Mouse (Mus musculus) megakaryocyte progenitor cell, adult 5-6 weeks (primary cell): ENCODE data around the gene Gm20696. TPM values are rescaled to one million over a fixed set of nuclear protein-coding genes. Genes with fewer than 3 reads are reported as not detected.

Source experiments
- ATAC-seq: replicated peaks from 2 replicates; pipeline ENCODE4 v1.8.0; 2016; ENCODE audit warnings: mild to moderate bottlenecking, moderate TSS enrichment, inconsistent platforms; ENCODE audit not compliant: poor library complexity
- total RNA-seq, 2 experiments: library from RNA; stranded (forward) in 1 of 2; stranded (reverse) in 1 of 2; fragments of 157-497, 149-512 nt in 1 of 2; fragments of 200-1000 nt in 1 of 2; gene quantifications; 2 replicates each; pipeline versions ENCODE4 v1.2.3 to v1.2.4; 2015 to 2017

Gm20696 gene
- total RNA-seq, 2 experiments from 2014 or later: 2.7 to 11.8 TPM

GRCm38 (mm10) chr6:99521641-99522358 lies 144.8 kb downstream of the Gm20696 start:
- peak; percentile 15 for ATAC-seq

GRCm38 (mm10) chr6:99521038-99521640 lies 145.5 kb downstream of the Gm20696 start:
- peak; percentile 10 for ATAC-seq

GRCm38 (mm10) chr6:99520676-99521037 lies 145.9 kb downstream of the Gm20696 start:
- ATAC-seq: no peak

GRCm38 (mm10) chr6:99519806-99520675 lies 146.6 kb downstream of the Gm20696 start:
- ATAC-seq: no peak

GRCm38 (mm10) chr6:99519052-99519451 lies 147.5 kb downstream of the Gm20696 start:
- no peak for ATAC-seq

- no peak for ATAC-seq
Measured at GRCm38 (mm10) chr6:99515667-99516199, 150.9 kb downstream of the Gm20696 start.

- ATAC-seq: no peak
Measured at GRCm38 (mm10) chr6:99511862-99512261, 154.7 kb downstream of the Gm20696 start.

- no peak for ATAC-seq
Measured at GRCm38 (mm10) chr6:99509189-99509592, 157.4 kb downstream of the Gm20696 start.

- no peak for ATAC-seq
Measured at GRCm38 (mm10) chr6:99506816-99507215, 159.8 kb downstream of the Gm20696 start.

- no peak for ATAC-seq
Measured at GRCm38 (mm10) chr6:99503741-99504140, 162.9 kb downstream of the Gm20696 start.

GRCm38 (mm10) chr6:99502727-99503126 lies 163.9 kb downstream of the Gm20696 start:
- no peak for ATAC-seq

- ATAC-seq: peak; percentile 56
Measured at GRCm38 (mm10) chr6:99502314-99502713, 164.3 kb downstream of the Gm20696 start.

GRCm38 (mm10) chr6:99500570-99501270 lies 165.9 kb downstream of the Gm20696 start:
- ATAC-seq: no peak

GRCm38 (mm10) chr6:99498082-99498481 lies 168.5 kb downstream of the Gm20696 start:
- no peak for ATAC-seq

GRCm38 (mm10) chr6:99496114-99496513 lies 170.5 kb downstream of the Gm20696 start:
- ATAC-seq: no peak

GRCm38 (mm10) chr6:99492937-99493336 lies 173.7 kb downstream of the Gm20696 start:
- ATAC-seq: no peak

GRCm38 (mm10) chr6:99491979-99492544 lies 174.5 kb downstream of the Gm20696 start:
- no peak for ATAC-seq

- ATAC-seq: no peak
Measured at GRCm38 (mm10) chr6:99491146-99491545, 175.5 kb downstream of the Gm20696 start.

GRCm38 (mm10) chr6:99489900-99490648 lies 176.5 kb downstream of the Gm20696 start:
- ATAC-seq: peak; percentile 80

- ATAC-seq: no peak
Measured at GRCm38 (mm10) chr6:99489423-99489822, 177.2 kb downstream of the Gm20696 start.
